Mouse (Mus musculus) CH12.LX (cell line): ENCODE data around the gene Acads. TPM values are rescaled to one million over a fixed set of nuclear protein-coding genes. Genes with fewer than 3 reads are reported as not detected.

ENCODE experiments used
- DNase-seq: peaks from one replicate; pipeline ENCODE4 v3.0.0-alpha.2; 2013; ENCODE audit errors: extremely low read depth
- H3K27ac ChIP-seq: 2 replicates; pipeline ENCODE4 v1.5.1; 2012; ENCODE audit warnings: low read depth, mild to moderate bottlenecking, control low read depth, moderate library complexity; ENCODE audit not compliant: insufficient read depth
- H3K27me3 ChIP-seq: replicated peaks from 2 replicates; pipeline ENCODE3; 2012; ENCODE audit warnings: inconsistent platforms
- H3K36me3 ChIP-seq, 2 experiments: replicated peaks in 1 of 2; 2 replicates each; pipeline versions ENCODE3 to v1.6.1; 2012; ENCODE audit warnings: inconsistent platforms in 1 of 2, low read length in 1 of 2, mild to moderate bottlenecking in 1 of 2, mixed read lengths in 1 of 2, moderate library complexity in 1 of 2; ENCODE audit not compliant: control insufficient read depth in 1 of 2, insufficient read depth in 1 of 2
- H3K4me1 ChIP-seq, 2 experiments: 2 replicates each; pipeline ENCODE4 v1.6.1; 2012; ENCODE audit warnings: inconsistent platforms in 1 of 2, moderate library complexity in 1 of 2; ENCODE audit not compliant: insufficient read depth in 2 of 2, control insufficient read depth in 1 of 2
- H3K4me2 ChIP-seq: 2 replicates; pipeline ENCODE4 v1.6.1; 2012; ENCODE audit warnings: low read depth, mild to moderate bottlenecking, control low read depth; ENCODE audit not compliant: poor library complexity, insufficient read depth, severe bottlenecking
- H3K4me3 ChIP-seq, 3 experiments: fragments of 150-350 bp in 1 of 3; sonication (generic) in 1 of 3; replicated peaks in 1 of 3; 2 replicates each; pipeline versions ENCODE3 to v1.5.1; 2011 to 2012; ENCODE audit warnings: low read depth in 2 of 3, low read length in 2 of 3, mild to moderate bottlenecking in 2 of 3, moderate library complexity in 2 of 3, control low read depth in 1 of 3, improper control_type of control experiment in 1 of 3, inconsistent platforms in 1 of 3, mixed read lengths in 1 of 3; ENCODE audit not compliant: poor library complexity in 1 of 3
- H3K79me2 ChIP-seq: replicated peaks from 2 replicates; pipeline ENCODE4 v1.6.1; 2012; ENCODE audit warnings: mild to moderate bottlenecking, moderate library complexity; ENCODE audit not compliant: control insufficient read depth, poor library complexity, insufficient read depth, severe bottlenecking; ENCODE audit errors: extremely low read depth
- H3K9ac ChIP-seq: 2 replicates; pipeline ENCODE4 v1.6.1; 2012; ENCODE audit warnings: low read depth, mild to moderate bottlenecking, control low read depth, moderate library complexity; ENCODE audit not compliant: insufficient read depth
- H3K9me3 ChIP-seq: replicated peaks from 2 replicates; pipeline ENCODE3; 2012; ENCODE audit warnings: low read length, inconsistent platforms, mixed read lengths
- CHD1 ChIP-seq: IDR thresholded peaks from 2 replicates; pipeline ENCODE4 v1.6.1; 2012; ENCODE audit warnings: low read depth, low read length, improper control_type of control experiment, inconsistent platforms
- CTCF ChIP-seq, 2 experiments: IDR thresholded peaks in 1 of 2; conservative IDR thresholded peaks in 1 of 2; 2 replicates each; pipeline ENCODE4 v1.5.1; 2011 to 2012; ENCODE audit warnings: low read depth in 2 of 2, low read length in 2 of 2, improper control_type of control experiment in 1 of 2, inconsistent platforms in 1 of 2, mild to moderate bottlenecking in 1 of 2, moderate library complexity in 1 of 2
- EP300 ChIP-seq: IDR thresholded peaks from 2 replicates; pipeline ENCODE4 v1.6.1; 2011; ENCODE audit warnings: low read length, improper control_type of control experiment
- ETS1 ChIP-seq: conservative IDR thresholded peaks from 2 replicates; pipeline ENCODE4 v1.6.1; 2012; ENCODE audit warnings: low read depth, mild to moderate bottlenecking, inconsistent platforms, low read length, improper control_type of control experiment, moderate library complexity
- HCFC1 ChIP-seq: IDR thresholded peaks from 2 replicates; pipeline ENCODE4 v1.6.1; 2012; ENCODE audit warnings: low read depth, mild to moderate bottlenecking, inconsistent platforms, low read length, improper control_type of control experiment
- MAFK ChIP-seq: IDR thresholded peaks from 2 replicates; pipeline ENCODE4 v1.6.1; 2011; ENCODE audit warnings: low read length, improper control_type of control experiment; ENCODE audit not compliant: insufficient replicate concordance
- MAX ChIP-seq: IDR thresholded peaks from 2 replicates; pipeline ENCODE4 v1.6.1; 2011; ENCODE audit warnings: low read length, improper control_type of control experiment
- MXI1 ChIP-seq: IDR thresholded peaks from 2 replicates; pipeline ENCODE4 v1.6.1; 2011; ENCODE audit warnings: mild to moderate bottlenecking, low read depth, low read length, improper control_type of control experiment
- PAX5 ChIP-seq: IDR thresholded peaks from 2 replicates; pipeline ENCODE4 v1.6.1; 2012; ENCODE audit warnings: low read length, inconsistent platforms, mixed read lengths
- RCOR1 ChIP-seq: conservative IDR thresholded peaks from 2 replicates; pipeline ENCODE4 v1.6.1; 2012; ENCODE audit warnings: low read depth, mild to moderate bottlenecking, inconsistent platforms, low read length, improper control_type of control experiment
- TBP ChIP-seq: conservative IDR thresholded peaks from 2 replicates; pipeline ENCODE4 v1.6.1; 2011; ENCODE audit warnings: low read depth, low read length, improper control_type of control experiment
- TCF12 ChIP-seq: IDR thresholded peaks from 2 replicates; pipeline ENCODE4 v1.6.1; 2014; ENCODE audit warnings: low read depth, mild to moderate bottlenecking, inconsistent platforms, low read length, improper control_type of control experiment
- UBTF ChIP-seq: IDR thresholded peaks from 2 replicates; pipeline ENCODE4 v1.6.1; 2012; ENCODE audit warnings: low read depth, mild to moderate bottlenecking, inconsistent platforms, low read length, improper control_type of control experiment, moderate library complexity
- USF2 ChIP-seq: conservative IDR thresholded peaks from 2 replicates; pipeline ENCODE4 v1.6.1; 2011; ENCODE audit warnings: low read depth, low read length, improper control_type of control experiment
- ZKSCAN1 ChIP-seq: IDR thresholded peaks from 2 replicates; pipeline ENCODE4 v1.6.1; 2012; ENCODE audit warnings: low read depth, inconsistent platforms, low read length, improper control_type of control experiment, borderline replicate concordance
- ZMIZ1 ChIP-seq: IDR thresholded peaks from 2 replicates; pipeline ENCODE4 v1.6.1; 2012; ENCODE audit warnings: low read depth, mild to moderate bottlenecking, inconsistent platforms, low read length, improper control_type of control experiment
- dilution Hi-C: fragments of 300-500 bp; cut with MboI; formaldehyde crosslinking; loops from 2 replicates; pipeline ENCODE4 v1.14.3; 2020; ENCODE audit warnings: low sequenced_read_pairs; ENCODE audit not compliant: extremely low pct_unique_long_range_greater_than_20kb, extremely low pct_ligation_motif_present
- in situ Hi-C: fragments of 300-500 bp; cut with MboI; formaldehyde crosslinking; loops from 3 replicates; pipeline ENCODE4 v1.14.3; 2019; ENCODE audit warnings: low sequenced_read_pairs, low pct_ligation_motif_present, low pct_unique_long_range_greater_than_20kb, mixed read lengths
- polyA plus RNA-seq: library from polyadenylated mRNA; unstranded; fragments of >175 nt; gene quantifications from 2 replicates; pipeline ENCODE4 v1.2.1, GENCODE M21; 2012; ENCODE audit warnings: low read depth; ENCODE audit not compliant: insufficient read length
- total RNA-seq, 2 experiments: library from RNA; depleted of rRNA; stranded (reverse); fragments of 300-350 nt in 1 of 2; fragments of >200 nt in 1 of 2; gene quantifications; 2 replicates each; pipeline ENCODE4 v1.2.3; 2012 to 2014

Acads gene
- total and polyA plus RNA-seq, 3 experiments = 43.0 to 57.8 (median 43.1) TPM

GRCm38 (mm10) chr5:115091015-115091414 is 28.1 kb downstream of the Acads start:
- peaks cover 0 to 10% of the 10 kb centered on the region in 2 experiments; a peak in 1 of 4 replicates for H3K4me1 ChIP-seq
- no peaks in the 10 kb centered on the region for H3K27me3 ChIP-seq
- in situ Hi-C loops (no loop called here), dilution Hi-C loops (no loop called here)
- DNase-seq = no peak
- no peak overlapping the region for H3K4me3 ChIP-seq
- H3K79me2 ChIP-seq = no peaks in the 10 kb centered on the region
- no peak for TF ChIP-seq TBP
- no peak for TF ChIP-seq ZKSCAN1
- no peak for TF ChIP-seq USF2
- TF ChIP-seq EP300 = no peak
- no peak for TF ChIP-seq UBTF
- no peak for TF ChIP-seq CHD1
- no peak overlapping the region for H3K4me2 ChIP-seq
- no peak overlapping the region for H3K9ac ChIP-seq
- H3K27ac ChIP-seq = no peak overlapping the region
- H3K36me3 ChIP-seq = peaks cover 53 to 92% of the 10 kb centered on the region in 2 experiments
- peaks cover 4% of the 10 kb centered on the region for H3K9me3 ChIP-seq

GRCm38 (mm10) chr5:115089592-115090268 is 29.4 kb downstream of the Acads start:
- peaks cover 0 to 10% of the 10 kb centered on the region in 2 experiments; a peak in 1 of 4 replicates for H3K4me1 ChIP-seq
- peaks cover 45 to 90% of the 10 kb centered on the region in 2 experiments for H3K36me3 ChIP-seq
- DNase-seq = no peak
- no peak overlapping the region for H3K4me3 ChIP-seq
- no peak overlapping the region for H3K4me2 ChIP-seq
- H3K9ac ChIP-seq = no peak overlapping the region
- in situ Hi-C loops (no loop called here), dilution Hi-C loops (no loop called here)
- TF ChIP-seq CTCF (conservative IDR thresholded peaks at IDR 0.05 in 1 of 2, IDR thresholded peaks at IDR 0.05 in 1 of 2; ENCODE audit: low read depth in 2 of 2, low read length in 2 of 2) = peak in 1 of 2 experiments; percentile 24; a peak in 1 of 4 replicates
- no peak for TF ChIP-seq RCOR1
- no peak overlapping the region for H3K27ac ChIP-seq
- H3K79me2 ChIP-seq = no peaks in the 10 kb centered on the region
- H3K27me3 ChIP-seq = no peaks in the 10 kb centered on the region
- H3K9me3 ChIP-seq = peaks cover 4% of the 10 kb centered on the region

GRCm38 (mm10) chr5:115085675-115086074 is 33.5 kb downstream of the Acads start:
- in situ Hi-C loops = no loop called here
- peaks cover 0 to under 1% of the 10 kb centered on the region in 2 experiments; a peak in 1 of 4 replicates for H3K4me1 ChIP-seq

More at GRCm38 (mm10) chr5:115085675-115086074, 33.5 kb downstream of the Acads start:
- Histone ChIP-seq H3K79me2 (no peaks in the 10 kb centered on the region), H3K4me2 (no peak overlapping the region), H3K9me3 (peaks cover 4% of the 10 kb centered on the region), H3K27me3 (no peaks in the 10 kb centered on the region), H3K9ac (no peak overlapping the region), H3K4me3 (no peak overlapping the region), H3K36me3 (peaks cover 52 to 86% of the 10 kb centered on the region in 2 experiments), H3K27ac (no peak overlapping the region)
- no peak for TF ChIP-seq ZMIZ1
- no peak for TF ChIP-seq RCOR1
- TF ChIP-seq ETS1 = no peak
- no peak for TF ChIP-seq TCF12
- TF ChIP-seq PAX5 = no peak
- no peak for TF ChIP-seq HCFC1
- no peak for TF ChIP-seq MXI1
- TF ChIP-seq MAFK = no peak
- no peak for TF ChIP-seq MAX
- TF ChIP-seq CTCF (conservative IDR thresholded peaks at IDR 0.05 in 1 of 2, IDR thresholded peaks at IDR 0.05 in 1 of 2; ENCODE audit: low read depth in 2 of 2, low read length in 2 of 2) = no peak
- dilution Hi-C loops = no loop called here
- no peak for DNase-seq
